Mouse (Mus musculus) hindbrain, postnatal 0 days (tissue): Measurements from ENCODE around the gene Oprm1. TPM values are rescaled to one million over a fixed set of nuclear protein-coding genes. Genes with fewer than 3 reads are reported as not detected.
"Not testable (repeated sequence)": the region's sequence is repeated elsewhere in the genome, so short reads cannot be mapped to it uniquely, and the experiment has no call there.

Experiments
- ATAC-seq: fragments of 200-750 bp; cut with Nextera tagmentation; 2 replicates; pipeline ENCODE4 v1.8.0; 2017; ENCODE audit warnings: mild to moderate bottlenecking, moderate TSS enrichment, moderate library complexity
- DNase-seq: peaks from one replicate; pipeline ENCODE4 v3.0.0-alpha.2; 2015; ENCODE audit warnings: low spot score
- H3K27ac ChIP-seq: fragments of 300-500 bp; sonication (generic); 2 replicates; pipeline ENCODE4 v1.5.1; 2014; ENCODE audit warnings: mild to moderate bottlenecking
- H3K27me3 ChIP-seq: fragments of 300-500 bp; sonication (generic); 2 replicates; pipeline ENCODE4 v1.6.1; 2014; ENCODE audit warnings: low read length, mixed read lengths; ENCODE audit not compliant: insufficient read depth
- H3K36me3 ChIP-seq: fragments of 300-500 bp; sonication (generic); 2 replicates; pipeline ENCODE4 v1.6.1; 2014; ENCODE audit warnings: low read length, mixed read lengths; ENCODE audit not compliant: insufficient read depth
- H3K4me1 ChIP-seq: fragments of 300-500 bp; sonication (generic); 2 replicates; pipeline ENCODE4 v1.6.1; 2014; ENCODE audit warnings: antibody characterized with exemption, low read length, mixed read lengths; ENCODE audit not compliant: insufficient read depth
- H3K4me2 ChIP-seq: fragments of 300-500 bp; sonication (generic); 2 replicates; pipeline ENCODE4 v1.6.1; 2014; ENCODE audit warnings: low read depth, mild to moderate bottlenecking, low read length, moderate library complexity, mixed read lengths
- H3K4me3 ChIP-seq: fragments of 300-500 bp; sonication (generic); 2 replicates; pipeline ENCODE4 v1.5.1; 2014; ENCODE audit warnings: low read length
- H3K9ac ChIP-seq: fragments of 300-500 bp; sonication (generic); replicated peaks from 2 replicates; pipeline ENCODE4 v1.6.1; 2014; ENCODE audit warnings: mild to moderate bottlenecking, low read length, moderate library complexity, mixed read lengths
- H3K9me3 ChIP-seq: fragments of 300-500 bp; sonication (generic); 2 replicates; pipeline ENCODE4 v1.6.1; 2016; ENCODE audit warnings: low read length, mixed read lengths
- CTCF ChIP-seq: IDR thresholded peaks from 2 replicates; pipeline ENCODE4 v1.5.1; 2016; ENCODE audit warnings: antibody characterized with exemption, control low read depth, low read depth
- WGBS: fragments of 180-500 bp; shearing (Covaris S2); extraction: QIAGEN DNeasy Blood & Tissue Kit; methylation state at CpG from one replicate; pipeline ENCODE4 v1.1.7; 2014; 5-methylcytosine and 5-hydroxymethylcytosine counted together
- polyA plus RNA-seq: library from polyadenylated mRNA; unstranded; fragments of >200 nt; fragmentation: Nextera tagmentation; extraction: Ambion mirVana; gene quantifications from 2 replicates; pipeline ENCODE4 v1.2.1, GENCODE M21; 2015
- total RNA-seq: library from RNA; depleted of rRNA; stranded (reverse); fragments of >200 nt; gene quantifications from 2 replicates; pipeline ENCODE4 v1.2.3, GENCODE M21; 2014

Oprm1 gene
- total and polyA plus RNA-seq, 2 experiments from 2014 or later, result 2.1 to 12.4 TPM

- Histone ChIP-seq H3K4me1 (no peaks in the 10 kb centered on the region), H3K36me3 (no peaks in the 10 kb centered on the region), H3K9ac (no peak overlapping the region), H3K27me3 (no peaks in the 10 kb centered on the region), H3K27ac (no peak overlapping the region), H3K4me2 (no peak overlapping the region), H3K9me3 (no peaks in the 10 kb centered on the region), H3K4me3 (no peak overlapping the region)
- no peak for TF ChIP-seq CTCF
- ATAC-seq, result no peak
- no peak for DNase-seq
- WGBS, result 92% methylated on average over 4 of the region's 4 CpGs
Observed at GRCm38 (mm10) chr10:6986246-6986645, 227.9 kb downstream of the Oprm1 start.

- Histone ChIP-seq H3K36me3 (no peaks in the 10 kb centered on the region), H3K9ac (no peak overlapping the region), H3K9me3 (no peaks in the 10 kb centered on the region), H3K4me1 (no peaks in the 10 kb centered on the region), H3K4me3 (no peak overlapping the region), H3K4me2 (no peak overlapping the region), H3K27me3 (no peaks in the 10 kb centered on the region), H3K27ac (no peak overlapping the region)
- DNase-seq (no peak), ATAC-seq (no peak)
- 73% methylated on average over 4 of the region's 4 CpGs for WGBS
- TF ChIP-seq CTCF, result no peak
Observed at GRCm38 (mm10) chr10:6987399-6988098, 229.2 kb downstream of the Oprm1 start.

GRCm38 (mm10) chr10:6988555-6988954, 230.2 kb downstream of the Oprm1 start:
- no peaks in the 10 kb centered on the region for H3K9me3 ChIP-seq
- no peaks in the 10 kb centered on the region for H3K27me3 ChIP-seq
- no peak overlapping the region for H3K4me3 ChIP-seq
- no peaks in the 10 kb centered on the region for H3K4me1 ChIP-seq
- H3K9ac ChIP-seq, result no peak overlapping the region
- H3K4me2 ChIP-seq, result no peak overlapping the region
- ATAC-seq, result no peak
- no peak for DNase-seq
- no peak for TF ChIP-seq CTCF
- WGBS, result 81% methylated on average over 1 of the region's 1 CpGs
- no peak overlapping the region for H3K27ac ChIP-seq
- H3K36me3 ChIP-seq, result no peaks in the 10 kb centered on the region

- Histone ChIP-seq H3K9me3 (no peaks in the 10 kb centered on the region), H3K36me3 (no peaks in the 10 kb centered on the region), H3K27ac (no peak overlapping the region), H3K9ac (no peak overlapping the region), H3K4me1 (no peaks in the 10 kb centered on the region), H3K4me2 (no peak overlapping the region), H3K27me3 (no peaks in the 10 kb centered on the region), H3K4me3 (no peak overlapping the region)
- no peak for DNase-seq
- no peak for TF ChIP-seq CTCF
- no peak for ATAC-seq
- 70% methylated on average over 3 of the region's 3 CpGs for WGBS
Observed at GRCm38 (mm10) chr10:6996895-6997294, 238.6 kb downstream of the Oprm1 start.

GRCm38 (mm10) chr10:6998576-6999250, 240.4 kb downstream of the Oprm1 start:
- H3K4me1 ChIP-seq, result no peaks in the 10 kb centered on the region
- H3K4me3 ChIP-seq, result no peak overlapping the region
- no peaks in the 10 kb centered on the region for H3K36me3 ChIP-seq
- 66% methylated on average over 4 of the region's 4 CpGs for WGBS
- H3K9ac ChIP-seq, result no peak overlapping the region
- ATAC-seq (no peak), DNase-seq (no peak)
- H3K27ac ChIP-seq, result no peak overlapping the region
- no peaks in the 10 kb centered on the region for H3K9me3 ChIP-seq
- H3K27me3 ChIP-seq, result no peaks in the 10 kb centered on the region
- TF ChIP-seq CTCF, result no peak
- H3K4me2 ChIP-seq, result no peak overlapping the region

GRCm38 (mm10) chr10:6999355-6999754, 241.0 kb downstream of the Oprm1 start:
- Histone ChIP-seq H3K27me3 (no peaks in the 10 kb centered on the region), H3K4me1 (no peaks in the 10 kb centered on the region), H3K27ac (no peak overlapping the region), H3K36me3 (no peaks in the 10 kb centered on the region), H3K9ac (no peak overlapping the region), H3K9me3 (no peaks in the 10 kb centered on the region), H3K4me3 (no peak overlapping the region), H3K4me2 (no peak overlapping the region)
- no peak for TF ChIP-seq CTCF
- ATAC-seq (no peak), DNase-seq (no peak)
- WGBS, result 73% methylated on average over 3 of the region's 3 CpGs

GRCm38 (mm10) chr10:7003898-7004297, 245.6 kb downstream of the Oprm1 start:
- ATAC-seq, H3K4me2 ChIP-seq, H3K4me1 ChIP-seq, H3K4me3 ChIP-seq, H3K27me3 ChIP-seq, H3K27ac ChIP-seq, H3K9me3 ChIP-seq, H3K9ac ChIP-seq, DNase-seq, H3K36me3 ChIP-seq: not testable (repeated sequence)
